Mouse (Mus musculus) liver, embryonic 12.5 days (tissue): ENCODE data around the gene P4htm. TPM values are rescaled to one million over a fixed set of nuclear protein-coding genes. Genes with fewer than 3 reads are reported as not detected.

Experiments
- ATAC-seq: fragments of 200-750 bp; cut with Nextera tagmentation; 2 replicates; pipeline ENCODE4 v1.8.0; 2017; ENCODE audit warnings: moderate number of reproducible peaks, mild to moderate bottlenecking, moderate library complexity
- H3K27ac ChIP-seq: fragments of 300-500 bp; sonication (generic); 2 replicates; pipeline ENCODE4 v1.5.1; 2016; ENCODE audit warnings: mild to moderate bottlenecking
- H3K27me3 ChIP-seq: fragments of 300-500 bp; sonication (generic); replicated peaks from 2 replicates; pipeline ENCODE4 v1.6.1; 2016; ENCODE audit warnings: mild to moderate bottlenecking, moderate library complexity
- H3K36me3 ChIP-seq: fragments of 300-500 bp; sonication (generic); 2 replicates; pipeline ENCODE4 v1.6.1; 2016; ENCODE audit warnings: mild to moderate bottlenecking, moderate library complexity
- H3K4me1 ChIP-seq: fragments of 300-500 bp; sonication (generic); 2 replicates; pipeline ENCODE4 v1.6.1; 2016
- H3K4me2 ChIP-seq: fragments of 300-500 bp; sonication (generic); 2 replicates; pipeline ENCODE4 v1.6.1; 2016; ENCODE audit warnings: mild to moderate bottlenecking, moderate library complexity
- H3K4me3 ChIP-seq: fragments of 300-500 bp; sonication (generic); 2 replicates; pipeline ENCODE4 v1.5.1; 2016; ENCODE audit warnings: mild to moderate bottlenecking, moderate library complexity
- H3K9ac ChIP-seq: fragments of 300-500 bp; sonication (generic); 2 replicates; pipeline ENCODE4 v1.6.1; 2016; ENCODE audit warnings: mild to moderate bottlenecking, moderate library complexity
- H3K9me3 ChIP-seq: fragments of 300-500 bp; sonication (generic); replicated peaks from 2 replicates; pipeline ENCODE4 v1.6.1; 2016; ENCODE audit warnings: mild to moderate bottlenecking, moderate library complexity
- WGBS: fragments of 180-500 bp; shearing (Covaris S2); methylation state at CpG from one replicate; pipeline ENCODE4 v1.1.7; 2016; ENCODE audit not compliant: insufficient replicate concordance; 5-methylcytosine and 5-hydroxymethylcytosine counted together
- polyA plus RNA-seq: library from polyadenylated mRNA; unstranded; fragments of >200 nt; fragmentation: Nextera tagmentation; extraction: Ambion mirVana; gene quantifications from 2 replicates; pipeline ENCODE4 v1.2.1, GENCODE M21; 2016

The P4htm gene
- polyA plus RNA-seq, 1 experiment from 2014 or later, result 1.1 TPM

GRCm38 (mm10) chr9:108566815-108567776, 30.4 kb downstream of the P4htm start, which contains the start of gene Ndufaf3:
TSS of gene Ndufaf3 (minus strand) at chr9:108567434.
- Histone ChIP-seq H3K4me1 (peaks cover 73% of the 10 kb centered on the region), H3K4me2 (peak within 1 kb of the TSS; percentile 96), H3K27ac (peak within 1 kb of the TSS; percentile 95), H3K9ac (peak within 1 kb of the TSS; percentile 89), H3K36me3 (peaks cover 52% of the 10 kb centered on the region), H3K27me3 (no peaks in the 10 kb centered on the region), H3K4me3 (peak within 1 kb of the TSS; percentile 80), H3K9me3 (no peaks in the 10 kb centered on the region)
- WGBS, result under 1% methylated on average over 73 of the region's 73 CpGs
- ATAC-seq, result peak; percentile 80

- Histone ChIP-seq H3K27me3 (no peaks in the 10 kb centered on the region), H3K4me1 (peaks cover 82% of the 10 kb centered on the region), H3K9ac (peak overlapping the region; percentile 89), H3K36me3 (peaks cover 52% of the 10 kb centered on the region), H3K4me3 (peak overlapping the region; percentile 80), H3K9me3 (no peaks in the 10 kb centered on the region), H3K4me2 (peak overlapping the region; percentile 96), H3K27ac (peak overlapping the region; percentile 95)
- peak; percentile 0 for ATAC-seq
- WGBS, result 8% methylated on average over 35 of the region's 35 CpGs
These were observed 31.3 kb downstream of the P4htm start for GRCm38 (mm10) chr9:108565881-108566814.

DNA sequence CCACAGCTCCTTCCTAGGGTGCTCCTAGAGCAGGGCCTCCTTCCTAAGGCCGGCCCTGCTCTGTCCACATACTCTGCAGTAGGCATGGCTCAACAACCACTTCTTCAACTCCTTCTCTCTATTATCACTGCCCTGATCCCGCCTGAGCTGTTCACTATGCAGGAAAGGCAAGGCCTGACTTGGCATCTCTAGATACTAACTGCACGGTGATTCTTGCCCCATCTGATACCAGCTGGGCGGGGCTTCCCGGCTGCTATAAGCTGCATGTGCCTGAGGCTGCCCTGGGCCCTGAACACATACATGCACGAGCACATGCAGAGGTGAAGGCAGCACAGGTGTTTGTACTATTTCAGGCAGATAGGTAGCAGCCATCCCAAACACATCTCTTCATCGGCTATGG, 33.3 kb downstream of the P4htm start:
- no peak for ATAC-seq
- Histone ChIP-seq H3K36me3 (peaks cover 54% of the 10 kb centered on the region), H3K9ac (no peak overlapping the region), H3K9me3 (no peaks in the 10 kb centered on the region), H3K4me2 (peak overlapping the region; percentile 21; the same call in 1 of the 2 replicates), H3K27ac (0 out of 2 replicates have a peak overlapping the region, but pooled peaks have one; percentile 62), H3K4me1 (peaks cover 67% of the 10 kb centered on the region), H3K27me3 (no peaks in the 10 kb centered on the region), H3K4me3 (0 out of 2 replicates have a peak overlapping the region, but pooled peaks have one; percentile 1)
- 56% methylated on average over 7 of the region's 7 CpGs for WGBS

DNA sequence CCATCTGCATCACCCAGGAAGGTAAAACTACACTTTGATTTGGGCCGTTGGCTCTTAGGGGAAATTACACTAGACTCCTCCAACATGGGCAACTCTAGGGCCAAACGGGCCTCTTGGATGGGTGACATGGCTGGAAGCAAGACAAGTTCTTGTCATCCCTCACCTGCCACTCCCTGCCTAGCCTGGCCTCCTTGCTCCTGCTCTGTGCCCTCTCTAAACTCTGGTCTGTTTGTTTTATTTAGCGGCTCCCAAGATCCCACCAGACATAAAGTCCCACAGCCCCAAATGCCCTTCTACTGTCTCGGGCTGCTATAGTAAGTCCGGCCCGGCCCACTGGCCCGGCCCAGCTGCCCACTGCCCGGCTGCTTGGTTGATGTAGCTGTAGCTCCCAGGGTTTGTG, 33.8 kb downstream of the P4htm start:
- H3K4me3 ChIP-seq, result 0 out of 2 replicates have a peak overlapping the region, but pooled peaks have one; percentile 1
- 0 out of 2 replicates have a peak overlapping the region, but pooled peaks have one; percentile 62 for H3K27ac ChIP-seq
- no peaks in the 10 kb centered on the region for H3K9me3 ChIP-seq
- no peaks in the 10 kb centered on the region for H3K27me3 ChIP-seq
- H3K4me2 ChIP-seq, result peak overlapping the region; percentile 21
- no peak for ATAC-seq
- H3K36me3 ChIP-seq, result peaks cover 59% of the 10 kb centered on the region
- no peak overlapping the region for H3K9ac ChIP-seq
- WGBS, result 91% methylated on average over 8 of the region's 8 CpGs
- H3K4me1 ChIP-seq, result peaks cover 62% of the 10 kb centered on the region

DNA sequence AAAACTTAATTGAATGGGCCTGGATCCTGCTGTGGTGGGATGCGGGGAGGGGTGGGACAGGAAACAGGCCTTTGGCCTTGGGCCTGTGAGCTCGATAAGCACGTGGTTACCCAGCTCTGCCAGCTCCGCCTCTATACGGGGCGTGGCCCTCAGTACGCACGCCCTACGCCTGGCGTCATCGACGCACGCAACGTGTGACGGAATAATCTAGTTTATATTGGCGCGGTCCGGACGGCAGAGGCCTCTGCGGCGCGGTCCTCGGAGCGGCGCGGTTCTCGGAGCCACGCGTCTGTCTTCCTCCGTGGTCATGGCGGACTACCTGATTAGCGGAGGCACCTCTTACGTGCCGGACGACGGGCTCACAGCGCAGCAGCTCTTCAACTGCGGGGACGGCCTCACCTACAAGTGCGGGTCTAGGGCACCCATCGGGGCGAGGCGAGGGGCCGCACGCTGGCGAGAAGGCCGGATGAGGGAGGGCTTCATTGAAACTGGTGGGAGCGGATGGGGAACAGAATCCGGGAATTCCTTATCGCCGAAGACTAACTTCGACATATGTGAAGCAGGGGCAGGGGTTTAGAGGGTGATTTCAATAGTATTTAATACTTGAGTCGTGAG, 37.1 kb downstream of the P4htm start, which contains the start of gene Impdh2:
Gene Impdh2, plus strand, starts transcription at position 60 of the 615 bp plus-strand sequence.
- Histone ChIP-seq H3K4me3 (peak within 1 kb of the TSS; percentile 77), H3K27ac (peak within 1 kb of the TSS; percentile 78), H3K4me1 (peaks cover 41% of the 10 kb centered on the region), H3K9me3 (no peaks in the 10 kb centered on the region), H3K9ac (peak within 1 kb of the TSS; percentile 86), H3K36me3 (peaks cover 85% of the 10 kb centered on the region), H3K4me2 (peak within 1 kb of the TSS; percentile 90), H3K27me3 (no peaks in the 10 kb centered on the region)
- ATAC-seq, result peak; percentile 97
- WGBS, result under 1% methylated on average over 53 of the region's 53 CpGs

DNA sequence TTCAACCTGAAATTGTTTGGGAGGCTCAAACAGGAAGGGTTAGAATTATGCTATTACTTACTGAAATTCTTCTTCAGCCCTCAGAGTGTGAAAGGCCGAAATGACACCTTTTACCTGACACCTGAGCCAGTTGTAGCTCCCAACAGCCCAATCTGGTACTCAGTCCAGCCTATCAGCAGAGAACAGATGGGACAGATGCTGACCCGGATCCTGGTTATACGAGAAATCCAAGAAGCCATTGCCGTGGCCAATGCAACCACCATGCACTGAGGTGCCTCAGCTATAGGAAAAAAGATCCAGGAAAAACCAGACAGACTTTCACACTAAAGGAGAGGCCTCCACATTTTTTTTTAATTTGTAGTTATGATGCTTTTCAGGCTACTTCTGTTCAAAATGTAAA, 38.3 kb downstream of the P4htm start:
- no peaks in the 10 kb centered on the region for H3K9me3 ChIP-seq
- no peak for ATAC-seq
- H3K4me3 ChIP-seq, result no peak overlapping the region
- no peaks in the 10 kb centered on the region for H3K27me3 ChIP-seq
- H3K9ac ChIP-seq, result no peak overlapping the region
- 77% methylated on average over 4 of the region's 4 CpGs for WGBS
- no peak overlapping the region for H3K4me2 ChIP-seq
- peaks cover 85% of the 10 kb centered on the region for H3K36me3 ChIP-seq
- peaks cover 34% of the 10 kb centered on the region for H3K4me1 ChIP-seq
- no peak overlapping the region for H3K27ac ChIP-seq

GRCm38 (mm10) chr9:108546875-108547274, 50.6 kb downstream of the P4htm start:
- Histone ChIP-seq H3K27ac (no peak overlapping the region), H3K36me3 (peaks cover 94% of the 10 kb centered on the region), H3K9ac (no peak overlapping the region), H3K4me1 (peaks cover 6% of the 10 kb centered on the region; the same call in 1 of the 2 replicates), H3K4me3 (no peak overlapping the region), H3K27me3 (no peaks in the 10 kb centered on the region), H3K9me3 (no peaks in the 10 kb centered on the region), H3K4me2 (no peak overlapping the region)
- 79% methylated on average over 1 of the region's 1 CpGs for whole genome bisulfite sequencing
- ATAC-seq, result no peak

GRCm38 (mm10) chr9:108545986-108546385, 51.5 kb downstream of the P4htm start:
- H3K4me3 ChIP-seq, result no peak overlapping the region
- peaks cover 6% of the 10 kb centered on the region; the same call in 1 of the 2 replicates for H3K4me1 ChIP-seq
- no peak for ATAC-seq
- H3K9ac ChIP-seq, result no peak overlapping the region
- no peak overlapping the region for H3K4me2 ChIP-seq
- peaks cover 94% of the 10 kb centered on the region for H3K36me3 ChIP-seq
- no peaks in the 10 kb centered on the region for H3K27me3 ChIP-seq
- no peak overlapping the region for H3K27ac ChIP-seq
- WGBS, result 91% methylated on average over 3 of the region's 3 CpGs
- H3K9me3 ChIP-seq, result no peaks in the 10 kb centered on the region

- Histone ChIP-seq H3K4me3 (no peak overlapping the region), H3K9me3 (no peaks in the 10 kb centered on the region), H3K4me2 (no peak overlapping the region), H3K4me1 (no peaks in the 10 kb centered on the region), H3K36me3 (peaks cover 94% of the 10 kb centered on the region), H3K27ac (no peak overlapping the region), H3K27me3 (no peaks in the 10 kb centered on the region), H3K9ac (no peak overlapping the region)
- no peak for ATAC-seq
These were observed 56.6 kb downstream of the P4htm start for GRCm38 (mm10) chr9:108540846-108541245.

GRCm38 (mm10) chr9:108531496-108531895, 66.0 kb downstream of the P4htm start:
- no peaks in the 10 kb centered on the region for H3K9me3 ChIP-seq
- no peak overlapping the region for H3K27ac ChIP-seq
- no peak overlapping the region for H3K4me3 ChIP-seq
- no peak for ATAC-seq
- 84% methylated on average over 1 of the region's 1 CpGs for WGBS
- H3K36me3 ChIP-seq, result peaks cover 95% of the 10 kb centered on the region
- no peaks in the 10 kb centered on the region for H3K4me1 ChIP-seq
- H3K4me2 ChIP-seq, result no peak overlapping the region
- H3K27me3 ChIP-seq, result no peaks in the 10 kb centered on the region
- no peak overlapping the region for H3K9ac ChIP-seq

DNA sequence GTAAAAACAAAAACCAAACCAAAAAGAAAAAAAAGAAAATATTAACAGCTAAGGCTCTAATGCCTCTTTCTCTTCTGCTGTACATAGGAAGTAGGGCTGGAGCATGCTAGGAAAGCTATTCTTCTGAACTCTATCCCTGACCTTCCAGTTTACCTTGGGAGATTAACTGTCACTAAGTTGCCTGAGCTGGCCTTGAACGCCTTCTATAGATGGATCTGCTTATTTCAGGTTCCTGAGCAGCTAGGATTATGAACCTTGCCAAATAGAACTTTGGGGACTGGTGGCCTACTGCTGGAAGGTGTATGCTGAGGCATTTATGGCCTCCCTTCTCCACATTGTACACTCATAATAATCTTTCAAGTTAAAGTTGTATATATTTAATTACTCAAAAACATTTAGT, 66.5 kb downstream of the P4htm start:
- no peaks in the 10 kb centered on the region for H3K9me3 ChIP-seq
- H3K27ac ChIP-seq, result no peak overlapping the region
- H3K27me3 ChIP-seq, result no peaks in the 10 kb centered on the region
- H3K4me2 ChIP-seq, result no peak overlapping the region
- no peak overlapping the region for H3K4me3 ChIP-seq
- H3K4me1 ChIP-seq, result 0 out of 2 replicates have a peak, but pooled peaks cover 1% of the 10 kb centered on the region
- no peak for ATAC-seq
- H3K36me3 ChIP-seq, result peaks cover 90% of the 10 kb centered on the region
- H3K9ac ChIP-seq, result no peak overlapping the region
- 82% methylated on average over 1 of the region's 1 CpGs for WGBS
